Mouse (Mus musculus): ENCODE measurements around the gene Asap2.

The Asap2 gene

GRCm38 (mm10) chr12:21315923-21316868, 325.9 kb downstream of the Asap2 start, which contains the start of gene Iah1:
TSS of gene Iah1 (plus strand) at chr12:21316389.
- peak; percentile 94 for DNase-seq (ENCODE audit: low read depth)

- peak; percentile 21 for DNase-seq (ENCODE audit: low read depth)
These were observed 326.6 kb downstream of the Asap2 start for GRCm38 (mm10) chr12:21316869-21317265.

GRCm38 (mm10) chr12:21318143-21318895, 328.1 kb downstream of the Asap2 start:
- DNase-seq (ENCODE audit: low read depth), result peak; percentile 87

All from naive thymus-derived CD4-positive, alpha-beta T cell, adult 2 months (primary cell).